Mouse (Mus musculus) yolk sac, embryonic 10.5 days (tissue): Measurements from ENCODE around the gene Pemt.

Source experiments
- DNase-seq: peaks from one replicate; pipeline ENCODE4 v3.0.0-alpha.2; 2017; ENCODE audit warnings: low spot score

The Pemt gene

DNA sequence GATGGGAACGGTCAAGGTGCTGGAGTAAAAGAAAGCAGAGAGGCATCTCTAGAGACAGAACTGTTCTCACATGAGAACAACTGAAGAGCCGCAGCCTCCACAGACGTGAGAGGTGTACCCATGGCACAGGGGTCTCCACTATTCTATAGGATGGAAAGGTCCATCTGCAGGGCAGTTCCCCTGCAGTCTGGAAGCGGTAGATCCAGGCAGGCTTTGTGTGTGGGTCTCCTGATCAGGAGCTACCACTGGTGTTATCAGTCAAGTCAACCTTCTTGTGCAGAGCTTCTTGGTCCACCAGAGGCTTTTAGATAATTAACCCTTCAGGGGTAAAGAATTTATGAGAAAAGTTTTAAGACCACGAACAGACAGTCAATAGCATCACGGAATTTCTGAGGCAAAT is 10.2 kb upstream of the Pemt start:
- DNase-seq = no peak

DNA sequence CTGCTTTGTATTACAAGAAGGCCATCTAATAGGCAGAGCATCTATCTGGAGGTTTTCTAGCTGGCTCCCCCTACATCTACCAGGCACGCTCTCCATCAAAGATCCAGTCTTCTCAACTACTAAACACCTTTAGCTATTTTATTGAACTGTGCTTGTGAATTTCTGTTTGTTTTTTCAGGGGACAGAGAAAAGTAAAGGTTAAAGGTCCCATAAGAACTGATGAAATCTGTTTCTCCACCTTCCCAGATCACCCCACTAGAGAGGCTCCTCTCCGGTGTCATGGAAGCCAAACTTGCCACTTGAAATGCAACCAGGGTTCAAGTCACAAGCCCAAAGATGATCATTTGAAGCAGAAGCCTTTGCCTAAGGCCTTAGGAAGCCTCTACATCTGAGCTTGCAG is 2.6 kb upstream of the Pemt start:
- no peak for DNase-seq

- no peak for DNase-seq
These were observed 622 bp downstream of the Pemt start for GRCm38 (mm10) chr11:60045676-60046057.

DNA sequence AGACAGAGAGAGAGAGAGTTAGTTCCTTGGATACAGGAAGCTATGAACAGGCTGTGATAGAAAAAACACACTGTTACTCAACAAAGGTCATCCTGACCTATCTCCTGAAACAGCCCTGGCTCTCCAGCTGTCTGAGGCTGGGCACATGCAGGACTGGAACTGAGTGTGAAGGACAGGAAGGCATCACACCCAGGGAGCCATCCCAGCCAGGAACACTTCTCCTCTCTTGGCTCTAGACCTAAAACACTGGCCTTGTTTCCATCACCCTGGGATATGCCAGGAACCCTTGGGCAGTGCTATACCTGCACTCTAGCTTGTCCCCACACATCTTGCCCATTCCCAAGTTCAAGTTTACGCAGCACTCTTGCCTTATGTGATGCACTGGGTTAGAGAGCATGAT is 1.5 kb downstream of the Pemt start:
- no peak for DNase-seq

DNA sequence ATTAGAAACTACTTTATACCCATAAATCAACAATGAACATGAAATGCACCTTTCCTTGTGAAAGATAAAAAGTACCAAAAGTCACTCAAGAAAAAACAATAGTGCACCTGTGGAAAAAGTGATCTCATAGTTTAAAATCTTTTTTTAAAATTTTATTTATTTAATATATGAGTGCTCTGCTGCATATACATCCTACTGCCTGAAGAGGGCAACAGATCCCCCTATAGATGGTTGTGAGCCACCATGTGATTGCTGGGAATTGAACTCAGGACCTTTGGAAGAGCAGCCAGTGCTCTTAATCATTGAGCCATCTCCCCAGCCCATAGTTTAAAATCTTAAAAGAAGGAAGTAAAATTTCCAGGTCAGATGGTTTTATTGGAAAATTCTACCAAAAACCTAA is 4.0 kb downstream of the Pemt start:
- DNase-seq = no peak

DNA sequence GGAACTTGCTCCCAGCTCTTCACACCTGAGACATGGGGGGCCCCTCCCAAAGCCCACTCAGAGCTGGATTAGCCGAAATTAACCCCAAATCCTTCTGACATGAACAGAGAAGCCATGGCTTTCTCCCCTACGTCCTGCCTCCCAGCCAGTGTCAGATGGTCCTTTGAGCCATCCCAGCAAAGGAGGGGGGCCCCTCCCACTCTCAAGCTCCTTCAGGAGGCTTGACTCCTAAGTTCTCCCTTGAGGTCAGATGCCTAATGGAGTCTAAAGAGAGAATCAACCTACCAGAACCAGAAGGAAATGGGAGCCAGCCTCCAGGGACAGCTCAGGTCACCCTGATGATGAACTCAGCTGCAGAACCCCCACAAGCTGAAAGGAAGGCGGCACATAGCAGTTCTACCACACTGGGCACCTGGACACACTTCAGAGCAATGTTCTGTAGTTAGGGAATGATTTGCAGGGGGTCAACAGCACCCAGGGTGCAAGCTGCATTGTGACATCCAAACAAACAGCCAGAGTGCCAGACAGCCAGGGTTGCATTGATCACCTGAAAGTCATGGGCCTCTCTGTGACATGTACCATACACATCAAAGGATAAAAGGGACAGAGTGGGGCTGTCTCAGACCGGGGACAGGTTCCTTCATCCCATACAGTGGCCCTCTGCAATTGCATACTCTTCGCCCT is 9.6 kb downstream of the Pemt start:
- DNase-seq = no peak

- DNase-seq = no peak
These were observed 11.3 kb downstream of the Pemt start for GRCm38 (mm10) chr11:60034911-60035400.

- DNase-seq = no peak
These were observed 12.0 kb downstream of the Pemt start for GRCm38 (mm10) chr11:60034293-60034692.

- DNase-seq = no peak
These were observed 13.5 kb downstream of the Pemt start for GRCm38 (mm10) chr11:60032586-60033430.

GRCm38 (mm10) chr11:60030747-60031331 is 15.4 kb downstream of the Pemt start:
- DNase-seq = no peak

DNA sequence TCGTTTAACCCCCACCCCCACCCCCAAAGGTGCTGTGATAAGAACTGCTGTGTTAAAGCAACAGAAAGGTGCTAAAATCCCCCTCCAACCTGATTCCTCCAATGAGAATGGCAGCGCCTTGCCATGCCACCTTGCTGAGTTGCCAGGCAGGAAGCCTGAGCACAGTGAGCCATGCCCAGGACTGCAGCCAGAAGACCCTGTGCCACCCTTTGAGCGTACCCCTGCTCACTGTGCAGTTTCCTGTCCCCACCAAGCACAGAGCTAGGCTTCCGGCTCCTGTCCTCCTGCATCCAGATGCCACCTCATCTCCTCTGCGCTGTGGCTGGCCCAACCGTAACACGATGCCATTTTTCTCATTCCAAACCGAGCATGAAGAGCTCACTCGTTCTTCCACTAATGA is 16.3 kb downstream of the Pemt start:
- no peak for DNase-seq

DNA sequence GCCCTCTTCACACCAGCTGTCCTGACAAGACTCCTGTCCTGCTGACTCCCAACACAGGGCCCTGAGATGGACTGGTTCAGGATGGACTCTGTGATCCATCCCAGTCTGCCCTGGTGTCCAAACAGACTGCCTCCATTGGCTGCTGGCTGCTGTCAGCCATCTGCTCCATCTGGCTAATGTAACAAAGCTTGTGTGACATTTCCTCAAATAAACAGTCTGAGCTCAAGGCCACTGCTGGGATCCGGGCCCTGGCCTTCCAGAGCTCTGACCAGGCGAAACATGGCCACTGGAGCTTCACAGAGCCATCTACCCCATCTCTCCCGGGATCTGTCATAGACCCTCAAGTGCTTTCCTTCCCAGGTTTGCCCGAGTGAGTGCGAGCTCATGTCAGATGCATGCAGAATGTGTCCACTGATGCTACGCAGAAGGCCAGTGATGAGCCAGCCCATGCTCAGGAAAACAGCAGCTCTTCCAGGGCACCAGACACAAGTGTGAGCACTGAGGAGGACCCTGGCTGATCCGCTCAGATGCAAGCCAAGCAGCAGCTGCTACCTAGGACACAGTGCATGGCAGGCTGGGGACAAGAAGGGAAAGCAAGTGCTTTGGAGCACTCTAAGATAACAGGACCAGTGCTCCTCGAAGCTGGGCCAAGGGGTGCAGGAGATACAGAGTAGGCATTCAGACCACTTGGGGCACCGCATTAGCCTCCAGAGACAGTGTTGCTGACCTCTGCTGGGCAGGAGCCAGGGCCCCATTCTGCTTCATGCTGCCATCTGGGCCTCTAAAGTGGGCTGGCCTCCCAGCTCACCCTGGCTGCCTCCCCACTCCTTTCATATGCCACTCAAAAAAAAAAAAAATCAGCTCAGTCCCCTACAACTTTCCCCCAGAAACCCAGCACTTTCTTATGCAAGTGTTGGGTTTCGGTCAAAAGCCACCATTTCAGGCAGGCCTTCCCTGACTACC is 18.1 kb downstream of the Pemt start:
- DNase-seq = peak; percentile 27

GRCm38 (mm10) chr11:60027272-60027671 is 19.0 kb downstream of the Pemt start:
- peak; percentile 66 for DNase-seq

- DNase-seq = no peak
These were observed 20.1 kb downstream of the Pemt start for GRCm38 (mm10) chr11:60026166-60026565.

DNA sequence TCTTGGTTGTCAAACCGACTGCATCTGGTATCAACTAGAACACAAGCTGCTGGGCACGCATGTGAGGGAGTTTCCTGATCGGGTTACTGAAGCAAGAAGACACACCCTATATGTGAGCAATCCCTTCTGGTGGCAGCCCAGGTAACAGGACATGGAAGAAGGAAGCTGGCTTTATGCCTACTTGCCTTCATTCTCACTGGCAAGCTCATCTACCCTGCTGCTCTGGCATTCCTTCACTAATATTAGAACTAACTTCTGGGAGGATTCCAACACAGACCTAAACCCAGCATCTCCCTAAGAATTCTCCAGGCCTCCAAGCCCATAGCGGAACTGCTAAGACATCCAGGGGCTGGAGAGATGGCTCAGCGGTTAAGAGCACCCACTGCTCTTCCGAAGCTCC is 25.1 kb downstream of the Pemt start:
- no peak for DNase-seq

DNA sequence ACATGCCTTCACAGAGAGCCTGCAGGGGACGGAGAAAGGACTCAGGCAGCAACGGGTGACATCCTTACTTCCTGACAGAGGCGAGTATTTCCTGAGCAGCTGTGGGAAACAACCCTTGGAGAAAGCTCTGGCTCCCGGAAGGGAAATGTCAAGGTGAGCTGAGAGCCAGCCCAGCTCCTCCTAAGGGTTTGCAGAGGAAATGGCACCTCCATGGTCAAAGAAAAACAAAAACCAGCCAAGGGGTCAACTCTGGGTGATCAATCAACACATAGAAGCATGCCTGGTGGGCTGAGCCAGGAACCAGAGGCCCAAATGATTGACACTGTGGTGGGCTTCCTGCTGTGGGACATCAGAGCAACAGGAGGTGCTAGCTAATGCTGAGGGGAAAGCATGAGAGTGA is 29.6 kb downstream of the Pemt start:
- DNase-seq = no peak

GRCm38 (mm10) chr11:60011516-60011915 is 34.8 kb downstream of the Pemt start:
- no peak for DNase-seq

DNA sequence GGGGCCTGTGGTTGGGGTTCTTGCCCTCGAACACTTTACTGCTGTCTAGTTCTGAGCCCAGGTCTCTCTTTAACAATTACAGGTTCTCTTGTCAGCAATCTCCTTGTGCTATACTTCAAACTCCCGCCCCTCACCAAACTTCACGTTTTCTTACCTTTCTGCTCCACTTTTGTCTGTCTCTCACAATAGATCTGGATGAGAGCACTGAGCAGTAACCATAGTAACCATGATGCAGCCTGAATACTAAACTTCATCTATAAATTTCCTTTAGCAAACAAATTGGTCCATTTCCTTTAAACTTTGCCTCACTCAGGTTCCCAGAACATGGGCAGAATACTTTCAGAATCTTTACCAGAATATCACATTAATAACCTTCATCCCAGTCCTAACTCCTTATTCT is 36.8 kb downstream of the Pemt start:
- no peak for DNase-seq

GRCm38 (mm10) chr11:60005866-60006265 is 40.4 kb downstream of the Pemt start:
- DNase-seq = no peak

DNA sequence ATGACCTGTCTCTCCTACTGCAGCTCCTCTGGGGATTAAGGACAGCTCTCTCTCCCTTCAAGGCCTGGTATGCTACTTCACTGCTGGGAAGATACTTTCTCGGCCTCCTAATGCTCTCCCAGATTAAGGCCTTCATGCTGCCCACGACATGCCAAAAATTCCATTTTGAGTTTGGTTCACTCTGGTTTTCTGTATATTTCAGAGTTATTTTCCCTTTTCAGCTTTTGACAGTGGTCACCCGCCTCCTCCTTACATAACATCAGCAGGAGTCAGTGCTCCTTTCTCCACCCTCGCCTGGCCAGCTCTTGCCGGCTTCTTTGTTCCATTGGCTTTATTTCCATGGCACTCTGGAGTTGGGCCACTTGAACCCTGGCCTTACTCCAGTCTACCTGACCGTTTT is 41.6 kb downstream of the Pemt start:
- DNase-seq = no peak

GRCm38 (mm10) chr11:60003811-60004210 is 42.5 kb downstream of the Pemt start:
- no peak for DNase-seq
